Mouse (Mus musculus) B cell, adult 62 days (primary cell): ENCODE measurements around the gene Art5. TPM values are rescaled to one million over a fixed set of nuclear protein-coding genes. Genes with fewer than 3 reads are reported as not detected.

Source experiments
- total RNA-seq: library from RNA; stranded (reverse); gene quantifications from 4 replicates; pipeline ENCODE4 v1.2.4, GENCODE M21; 2023

Art5 gene
- total RNA-seq: 4.7 to 6.9 TPM (median 5.2 TPM) in 4 replicates

GRCm38 (mm10) chr7:102109171-102109570 is at the start of gene Art5:
Gene Art5, minus strand, starts transcription at chr7:102109489.

GRCm38 (mm10) chr7:102116579-102117331 is 7.5 kb upstream of the Art5 start, which contains the start of gene Chrna10:
Gene Chrna10, minus strand, starts transcription at chr7:102116828.

GRCm38 (mm10) chr7:102101487-102101886 is 7.8 kb downstream of the Art5 start, which contains the start of gene Art1:
Gene Art1, plus strand, starts transcription at chr7:102101743.

GRCm38 (mm10) chr7:102082816-102083215 is 26.5 kb downstream of the Art5 start, which contains the start of gene Trpc2:
Gene Trpc2, plus strand, starts transcription at chr7:102083116.

GRCm38 (mm10) chr7:102065046-102065891 is 44.0 kb downstream of the Art5 start, which contains the start of the genes Rnf121, Xndc1 and Xntrpc:
Gene Rnf121, minus strand, starts transcription at chr7:102065469.
Gene Xndc1, plus strand, starts transcription at chr7:102065511.
Gene Xntrpc, plus strand, starts transcription at chr7:102065713.

Other genes with a start within 250 kb of the Art5 start
- 100 to 130 TPM (median 106 TPM) in 4 replicates for gene Anapc15, start 245.8 kb downstream of the Art5 start, total RNA-seq
- not detected in 4 replicates for gene Folr1, start 238.7 kb downstream of the Art5 start, total RNA-seq
- gene Lamtor1, start 203.6 kb downstream of the Art5 start, total RNA-seq: 74.8 to 82.1 TPM (median 78.5 TPM) in 4 replicates
- gene Tomt, start 203.1 kb downstream of the Art5 start, total RNA-seq: 0.25 to 0.54 TPM (median 0.52 TPM) in 3 of 4 replicates, not detected in the other
- 1.1 to 1.7 TPM (median 1.2 TPM) in 3 of 4 replicates, not detected in the other for gene Lrrc51, start 175.6 kb downstream of the Art5 start, total RNA-seq
- 250 to 265 TPM (median 256 TPM) in 4 replicates for gene Numa1, start 175.4 kb downstream of the Art5 start, total RNA-seq
- gene Il18bp, start 90.8 kb downstream of the Art5 start, total RNA-seq: 9.7 to 11.7 TPM (median 10.0 TPM) in 4 replicates
- 32.5 to 44.3 TPM (median 36.8 TPM) in 4 replicates for gene Rnf121, start 44.0 kb downstream of the Art5 start, total RNA-seq
- gene Xndc1, start 44.0 kb downstream of the Art5 start, total RNA-seq: 39.4 to 46.9 TPM (median 44.4 TPM) in 4 replicates
- gene Xntrpc, start 43.8 kb downstream of the Art5 start, total RNA-seq: 4.9 to 6.8 TPM (median 5.7 TPM) in 4 replicates
- gene Trpc2, start 26.4 kb downstream of the Art5 start, total RNA-seq: 2.2 to 3.1 TPM (median 2.6 TPM) in 4 replicates
- not detected in 4 replicates for gene Art1, start 7.7 kb downstream of the Art5 start, total RNA-seq
- 0.21 TPM in 1 of 4 replicates, not detected in the others for gene Chrna10, start 7.3 kb upstream of the Art5 start, total RNA-seq
- 124 to 129 TPM (median 126 TPM) in 4 replicates for gene Nup98, start 100.7 kb upstream of the Art5 start, total RNA-seq
- gene Pgap2, start 100.7 kb upstream of the Art5 start, total RNA-seq: 39.5 to 63.9 TPM (median 63.0 TPM) in 4 replicates
- gene Rhog, start 146.6 kb upstream of the Art5 start, total RNA-seq: 127 to 136 TPM (median 134 TPM) in 4 replicates
- gene Stim1, start 158.3 kb upstream of the Art5 start, total RNA-seq: 82.7 to 85.7 TPM (median 83.3 TPM) in 4 replicates